Mouse (Mus musculus) adrenal gland, postnatal 25 days (tissue): ENCODE results near the gene Brd4. TPM values are rescaled to one million over a fixed set of nuclear protein-coding genes. Genes with fewer than 3 reads are reported as not detected.
"Not testable (repeated sequence)": the region's sequence is repeated elsewhere in the genome, so short reads cannot be mapped to it uniquely, and the experiment has no call there.

Experiments used
- DNase-seq: peaks from one replicate; pipeline ENCODE4 v3.0.0; 2021; ENCODE audit warnings: mixed read lengths
- total RNA-seq: library from RNA; stranded (reverse); gene quantifications from 2 replicates; pipeline ENCODE4 v1.2.3, GENCODE M21; 2021

Brd4 gene
- total RNA-seq, 1 experiment from 2014 or later = 122 TPM

DNA sequence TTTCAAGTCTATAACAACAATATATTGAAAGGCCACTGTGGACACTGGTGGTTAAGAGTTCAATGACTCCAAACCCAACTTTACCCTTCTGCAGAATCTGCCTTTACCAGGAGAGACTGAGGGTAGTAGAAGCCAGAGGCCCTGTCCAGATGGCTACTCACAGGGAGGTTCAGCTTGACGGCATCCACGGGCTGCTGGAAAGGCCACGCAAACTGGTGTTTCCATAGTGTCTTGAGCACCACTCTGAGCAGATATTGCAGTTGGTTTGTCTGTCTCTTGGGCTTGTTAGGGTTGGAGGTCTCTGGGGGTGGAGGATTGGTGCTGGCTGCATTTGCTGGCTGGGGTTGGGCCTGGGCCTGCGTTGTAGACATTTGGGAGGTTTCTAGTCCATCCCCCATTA lies 55.3 kb downstream of the Brd4 start:
- no peak for DNase-seq

DNA sequence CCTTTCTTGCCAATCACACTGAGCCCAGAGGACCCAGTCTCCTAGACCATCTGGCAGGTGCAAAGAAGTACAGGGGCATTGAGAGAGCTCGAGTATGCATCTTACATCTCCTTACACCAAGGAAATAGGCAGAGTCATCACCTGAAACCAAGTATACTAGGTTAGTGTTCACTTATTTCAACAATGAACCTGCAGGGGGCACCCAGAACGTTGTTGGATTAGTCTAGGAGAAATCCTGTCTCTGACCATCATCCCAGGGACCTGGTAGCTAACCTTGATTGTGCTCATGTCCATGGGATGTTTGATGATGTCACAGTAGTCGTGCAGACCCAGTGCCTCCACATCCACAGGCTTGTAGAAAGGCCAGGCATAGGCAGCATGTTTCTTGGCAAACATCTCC lies 63.6 kb downstream of the Brd4 start:
- no peak for DNase-seq

DNA sequence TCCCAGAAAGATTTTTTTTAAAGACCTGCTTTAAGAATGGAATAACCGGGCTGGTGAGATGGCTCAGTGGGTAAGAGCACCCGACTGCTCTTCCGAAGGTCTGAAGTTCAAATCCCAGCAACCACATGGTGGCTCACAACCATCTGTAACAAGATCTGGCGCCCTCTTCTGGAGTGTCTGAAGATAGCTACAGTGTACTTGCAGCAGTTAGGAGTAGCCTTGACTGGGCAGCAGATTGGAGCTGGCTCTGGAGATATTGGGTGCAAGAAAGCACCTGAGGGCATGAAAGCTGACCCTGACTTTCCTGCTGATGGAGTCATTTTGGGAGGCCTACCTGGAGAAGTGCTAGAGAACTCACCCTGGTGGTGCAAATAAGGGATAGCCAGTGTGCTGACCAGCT lies 68.9 kb downstream of the Brd4 start:
- DNase-seq = not testable (repeated sequence)

DNA sequence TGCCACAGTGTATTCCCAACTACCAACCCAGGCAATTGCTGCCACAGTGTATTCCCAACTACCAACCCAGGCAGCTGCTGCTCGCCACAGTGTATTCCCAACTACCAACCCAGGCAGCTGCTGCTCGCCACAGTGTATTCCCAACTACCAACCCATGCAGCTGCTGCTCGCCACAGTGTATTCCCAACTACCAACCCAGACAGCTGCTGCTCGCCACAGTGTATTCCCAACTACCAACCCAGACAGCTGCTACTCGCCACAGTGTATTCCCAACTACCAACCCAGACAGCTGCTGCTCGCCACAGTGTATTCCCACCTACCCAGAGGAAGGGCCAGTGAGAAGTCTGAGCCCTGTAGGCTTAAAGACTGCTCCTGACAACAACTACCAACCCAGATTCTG lies 73.0 kb downstream of the Brd4 start:
- not testable (repeated sequence) for DNase-seq

DNA sequence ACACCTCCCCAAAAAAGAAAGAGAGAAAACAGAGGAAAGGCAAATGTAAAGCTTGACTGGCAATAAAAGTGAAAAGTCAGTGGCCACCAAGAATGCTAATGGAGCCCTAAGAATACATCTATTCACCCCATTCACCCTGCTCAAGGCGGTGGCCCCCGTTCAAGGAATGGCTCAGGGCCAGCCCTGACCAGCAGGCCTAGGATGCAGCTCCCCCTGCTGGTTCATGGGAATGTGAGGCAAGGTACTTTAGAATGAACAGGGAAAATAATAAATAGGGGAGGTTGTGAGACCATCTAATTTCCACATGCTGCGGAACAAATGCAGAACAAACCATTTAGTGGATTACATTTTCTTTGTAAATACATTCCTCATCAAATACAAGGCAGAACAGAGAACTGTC lies 74.8 kb downstream of the Brd4 start:
- peak; percentile 71 for DNase-seq

DNA sequence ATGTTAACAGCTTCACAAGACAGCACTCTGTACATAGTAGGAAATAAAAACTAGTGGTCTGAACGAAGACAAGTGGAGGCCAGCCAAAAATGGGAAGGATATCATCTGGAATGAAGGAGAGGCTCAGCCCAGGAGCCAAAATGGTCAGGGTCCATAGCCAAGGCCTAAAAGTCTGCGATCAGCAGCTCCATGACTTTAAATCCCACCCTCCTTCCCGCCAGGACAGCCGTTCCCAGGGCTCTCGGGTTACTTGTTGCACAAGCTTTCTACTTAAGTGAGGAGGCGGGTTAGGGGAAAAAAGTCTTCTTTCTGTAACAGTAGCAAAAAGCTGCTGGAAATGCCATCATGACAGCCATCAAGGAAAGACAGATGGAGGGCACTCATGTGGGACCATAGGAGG lies 75.4 kb downstream of the Brd4 start:
- no peak for DNase-seq

DNA sequence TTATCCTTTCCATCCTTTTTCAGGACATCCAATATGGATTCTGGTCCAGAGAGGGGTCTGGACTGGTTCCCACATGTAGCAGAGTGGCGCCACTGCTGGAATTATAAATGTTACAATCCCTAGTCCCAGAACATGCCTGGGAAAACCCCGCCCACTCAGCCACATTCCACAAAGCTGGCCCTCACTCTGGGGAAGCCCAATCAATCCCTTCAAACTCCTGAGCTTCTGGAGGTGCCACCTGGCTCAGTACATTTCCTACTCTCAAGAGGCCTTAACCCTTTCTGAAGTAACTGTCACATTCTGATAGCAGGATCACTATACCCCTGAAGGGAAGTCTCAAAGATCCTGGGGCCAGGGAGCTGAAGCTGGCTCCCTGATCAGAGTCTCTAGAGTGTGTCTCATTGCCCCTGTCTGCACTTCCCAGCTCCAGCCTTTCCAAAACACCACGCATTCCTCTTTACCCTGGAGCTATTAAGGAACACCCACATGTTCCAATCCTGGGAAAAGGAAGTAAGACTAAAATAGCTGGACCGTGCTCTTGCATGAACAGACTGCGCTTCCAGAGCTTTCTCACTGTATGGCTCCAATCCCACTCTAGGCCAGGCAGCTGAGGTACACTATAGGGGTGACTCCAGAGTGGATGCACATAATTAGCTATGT lies 76.8 kb downstream of the Brd4 start:
- no peak for DNase-seq

DNA sequence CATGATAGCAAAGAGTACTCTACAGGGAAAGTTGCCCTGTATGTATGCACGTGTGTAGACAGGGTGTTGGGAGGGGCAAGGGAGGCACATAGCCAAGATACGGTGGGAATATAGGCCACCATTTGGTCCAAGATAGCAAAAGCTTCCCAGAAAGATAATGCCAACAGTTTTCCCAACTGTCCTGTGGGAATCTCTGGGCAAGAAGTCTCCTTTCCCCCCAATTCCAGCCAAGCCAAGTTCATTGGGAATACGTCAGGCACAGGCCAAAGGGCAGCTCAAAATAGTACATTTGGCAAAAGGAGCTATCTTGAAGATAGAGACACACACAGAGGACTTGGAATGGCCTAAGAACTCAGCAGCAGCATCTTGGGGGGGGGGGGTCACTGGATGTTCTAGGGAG lies 79.2 kb downstream of the Brd4 start:
- DNase-seq = no peak

DNA sequence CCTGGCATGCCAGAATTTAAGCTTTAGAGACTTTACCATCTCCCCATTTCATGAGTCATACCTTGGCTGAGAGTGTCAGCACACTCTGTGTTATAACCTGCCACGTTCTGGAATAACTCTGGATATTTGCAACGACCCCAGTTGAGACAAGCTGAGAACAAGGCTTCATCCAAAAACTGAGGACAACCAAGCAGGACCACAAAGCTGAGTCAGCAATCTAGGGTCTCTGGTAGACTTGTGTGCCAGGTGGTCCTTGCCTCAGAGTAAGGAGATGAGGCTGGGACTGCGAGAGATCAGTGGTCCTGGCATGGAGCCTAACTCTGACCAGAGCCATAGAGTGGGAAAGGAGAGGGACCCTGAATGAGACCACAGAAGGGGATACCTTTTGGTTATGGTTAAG lies 81.5 kb downstream of the Brd4 start:
- no peak for DNase-seq

DNA sequence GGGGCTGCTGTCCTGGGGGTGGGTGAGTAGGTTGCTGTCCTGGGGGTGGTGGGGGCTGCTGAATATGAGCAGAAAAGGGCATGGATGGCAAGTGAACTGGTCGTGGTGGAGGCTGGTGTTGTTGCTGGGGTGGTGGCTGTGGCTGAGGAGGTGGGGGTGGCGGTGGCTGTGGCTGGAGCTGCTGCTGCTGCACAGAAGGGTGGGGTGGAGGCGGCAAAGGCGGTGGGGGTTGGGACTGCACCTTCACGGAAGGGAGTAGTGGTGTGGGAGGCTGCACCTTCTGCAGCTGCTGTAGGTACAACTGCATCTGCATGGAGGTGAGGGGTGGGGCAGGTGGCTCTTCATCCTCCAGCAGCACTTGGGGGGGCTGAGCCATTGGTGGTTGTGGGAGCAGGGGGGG lies 83.4 kb downstream of the Brd4 start:
- no peak for DNase-seq

DNA sequence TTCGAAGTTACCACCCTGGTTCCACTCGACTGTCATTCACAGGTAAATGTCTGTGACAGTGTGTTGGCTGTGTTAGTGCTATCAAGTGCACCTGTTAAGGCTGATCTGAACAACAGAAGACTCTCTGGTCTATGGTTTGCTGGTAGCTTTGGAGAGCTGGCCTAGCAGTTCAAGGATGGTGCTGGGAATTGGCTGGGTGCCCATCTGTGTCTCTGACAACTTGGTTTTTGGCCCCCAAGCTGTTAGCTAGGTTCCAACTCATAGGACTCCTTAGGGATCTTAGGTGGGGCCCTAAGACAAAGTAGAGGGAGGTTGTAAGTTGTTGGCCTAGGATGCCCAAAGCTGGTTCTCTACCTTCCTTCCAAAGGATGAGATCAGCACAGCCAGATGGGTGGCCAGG lies 84.7 kb downstream of the Brd4 start:
- DNase-seq = peak; percentile 44

DNA sequence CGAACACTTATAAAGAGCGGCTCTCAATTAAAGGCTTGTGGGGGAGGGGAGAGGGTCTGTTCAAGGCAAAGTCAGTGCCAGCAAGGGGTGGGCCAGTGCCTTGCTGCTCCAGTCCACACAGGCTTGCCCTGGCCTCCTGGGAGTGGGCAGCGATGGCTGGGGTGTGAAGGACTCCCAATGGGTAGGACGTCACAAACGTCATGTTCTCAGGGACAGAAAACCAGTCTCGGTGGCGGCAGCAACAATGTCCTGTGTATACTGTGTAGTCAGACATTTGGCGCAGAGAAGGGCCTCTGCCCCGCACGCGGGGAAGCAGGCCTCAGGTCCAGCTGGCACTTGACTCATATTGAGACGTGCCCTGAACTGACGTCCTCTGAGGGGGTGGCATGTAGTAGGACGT lies 87.4 kb downstream of the Brd4 start:
- no peak for DNase-seq

DNA sequence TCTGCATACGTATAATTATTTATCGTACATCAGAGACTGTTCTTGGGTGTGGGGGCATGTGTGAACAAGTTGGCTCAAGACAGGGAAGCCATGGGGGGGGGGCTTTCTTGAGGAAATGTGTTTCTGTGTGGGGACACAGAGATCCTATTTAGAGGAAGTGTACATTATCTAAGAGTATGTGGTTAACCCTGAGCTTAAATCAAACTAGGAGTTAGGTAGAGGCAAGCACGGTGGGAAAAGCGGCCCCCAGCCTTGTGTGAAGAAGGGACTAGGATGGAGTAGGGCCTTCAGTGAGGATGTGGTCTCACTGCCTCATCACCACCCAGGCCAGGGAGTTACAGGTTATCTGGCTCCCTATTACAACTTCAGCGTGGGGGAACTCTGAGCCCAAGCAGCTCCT lies 88.8 kb downstream of the Brd4 start:
- no peak for DNase-seq

DNA sequence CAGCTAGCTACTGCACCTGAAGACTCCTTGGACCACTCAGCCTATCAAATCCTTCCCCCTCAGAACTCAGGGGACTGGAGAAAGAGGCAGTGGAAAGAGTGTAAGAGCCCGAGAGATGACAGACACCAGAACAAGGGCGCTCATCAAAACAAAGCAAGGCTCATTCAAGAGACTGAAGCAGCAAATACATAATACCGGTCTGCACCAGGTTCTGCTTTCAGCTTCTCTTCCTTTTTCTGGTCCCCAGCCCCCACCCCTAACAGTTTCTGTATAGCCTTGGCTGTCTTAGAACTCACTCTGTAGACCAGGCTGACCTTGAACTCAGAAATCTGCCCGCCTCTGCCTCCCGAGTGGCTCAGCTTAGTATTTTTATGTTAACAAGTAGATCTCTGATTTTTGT lies 91.5 kb downstream of the Brd4 start:
- no peak for DNase-seq

DNA sequence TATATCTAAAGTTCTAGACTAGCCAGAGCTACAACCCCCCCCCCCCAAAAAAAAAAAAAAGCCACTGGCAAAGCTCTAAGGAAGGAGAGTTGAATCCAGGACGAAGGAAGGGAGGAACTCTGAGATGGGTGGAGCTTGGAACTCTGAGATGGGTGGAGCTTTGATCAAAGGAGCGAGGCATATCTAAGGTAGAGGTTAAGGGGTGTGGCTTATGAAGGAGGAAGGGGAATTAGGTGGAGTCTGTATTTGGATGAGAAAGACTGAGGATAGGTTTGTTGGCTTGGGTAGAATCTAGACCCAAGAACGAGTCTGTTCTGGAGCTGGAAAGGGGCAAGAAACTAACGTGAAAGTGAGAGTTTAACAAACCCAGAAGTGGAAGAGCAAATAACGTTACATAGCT lies 94.7 kb downstream of the Brd4 start:
- DNase-seq = no peak

DNA sequence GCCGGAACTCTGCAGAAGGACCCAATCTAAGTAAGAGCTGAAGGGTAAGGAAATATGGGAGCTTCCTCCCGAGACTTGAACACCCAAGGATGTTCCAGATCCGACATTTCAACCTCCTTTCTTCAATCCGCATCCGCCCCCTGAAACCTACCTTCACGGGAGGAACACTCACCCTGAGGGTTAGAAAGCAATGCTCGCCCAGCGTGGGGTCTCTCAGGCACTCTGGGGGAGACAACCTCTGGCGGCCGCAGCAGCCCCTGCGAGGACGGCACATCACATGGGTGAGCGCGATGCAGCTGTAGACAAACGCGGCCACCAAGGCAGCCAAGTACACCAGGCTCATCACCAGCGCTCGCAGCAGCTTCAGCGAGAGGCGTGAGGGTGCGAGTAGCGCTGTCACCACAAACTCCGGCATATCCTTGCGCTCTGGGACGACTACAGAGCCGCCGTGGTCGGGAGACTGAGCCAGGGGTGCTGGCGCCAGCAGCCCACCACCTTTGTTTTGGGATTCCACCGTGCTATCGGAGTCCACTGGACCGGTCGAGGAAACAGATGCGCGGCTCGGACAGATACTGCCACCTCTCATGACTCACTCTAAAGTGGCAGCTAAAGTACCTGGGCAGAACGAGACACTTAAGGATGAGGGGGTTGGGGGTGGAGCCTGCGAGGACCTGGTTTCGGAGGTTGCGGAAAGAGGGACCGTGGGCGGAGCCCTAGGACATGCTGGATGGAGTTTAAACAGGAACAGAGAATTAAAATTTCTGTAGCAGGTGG lies 95.5 kb downstream of the Brd4 start, which contains the start of gene Ephx3:
TSS of gene Ephx3 (minus strand) at position 687 of the 774 bp plus-strand sequence.
- no peak for DNase-seq

DNA sequence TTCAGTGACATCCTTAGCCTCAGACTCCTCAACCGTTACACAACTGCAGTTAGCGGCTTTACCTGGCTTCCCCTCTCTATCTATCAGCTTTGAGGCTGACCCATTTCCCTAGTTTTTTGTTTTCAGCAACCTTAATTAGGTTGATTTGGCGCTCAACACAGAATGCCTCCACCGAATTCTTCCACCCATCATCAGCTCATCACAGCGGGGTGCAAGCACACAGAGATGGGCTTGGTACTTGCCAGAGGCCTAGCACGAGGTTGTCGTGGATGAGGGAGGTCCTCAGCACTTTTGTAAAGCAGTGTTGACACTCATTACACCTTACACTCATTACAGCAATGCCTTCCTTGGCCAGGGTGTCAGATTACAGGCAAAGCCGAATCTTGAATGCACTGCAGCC lies 101.5 kb downstream of the Brd4 start:
- no peak for DNase-seq

DNA sequence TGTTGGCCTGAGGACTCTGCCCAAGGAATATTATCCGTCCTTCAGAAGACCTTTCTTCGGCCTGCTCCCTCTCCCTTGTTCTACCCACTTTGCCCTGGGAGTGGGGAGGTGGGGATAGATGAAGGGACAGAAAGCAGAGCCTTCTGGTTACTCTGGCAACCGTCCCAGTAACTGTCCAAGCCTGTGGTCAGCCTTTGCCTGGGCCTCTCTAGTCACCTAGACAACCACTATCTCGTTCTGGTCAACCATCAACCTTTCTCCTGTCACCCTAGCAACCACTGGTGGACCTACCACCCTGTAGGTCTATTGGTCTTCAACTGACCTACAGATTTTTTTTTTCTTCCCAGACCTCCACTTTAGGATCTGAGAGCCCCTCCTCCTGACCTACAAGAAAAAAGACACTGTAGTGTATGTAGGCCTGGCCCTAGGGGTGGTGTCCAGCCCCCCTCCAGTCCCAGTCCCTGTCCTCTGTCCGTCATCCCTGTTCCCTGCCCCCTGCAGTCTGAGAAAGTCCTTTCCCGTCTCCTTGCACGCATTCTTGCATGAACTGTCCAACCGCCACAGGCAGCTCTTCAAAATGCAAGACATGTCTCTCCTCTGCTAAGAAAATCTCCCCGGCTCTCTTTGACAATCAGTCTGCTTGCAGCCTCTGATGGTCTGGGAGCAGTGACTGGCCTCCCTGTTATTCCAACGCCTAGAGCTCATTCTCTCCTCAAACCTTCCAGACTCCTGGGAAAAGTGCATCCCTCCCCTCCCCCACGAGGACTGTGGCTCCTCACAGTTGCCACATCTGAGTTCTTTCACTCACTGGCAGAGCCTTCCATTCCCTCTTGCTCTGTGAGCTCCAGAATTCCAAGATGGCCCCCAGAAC lies 104.7 kb downstream of the Brd4 start:
- no peak for DNase-seq

DNA sequence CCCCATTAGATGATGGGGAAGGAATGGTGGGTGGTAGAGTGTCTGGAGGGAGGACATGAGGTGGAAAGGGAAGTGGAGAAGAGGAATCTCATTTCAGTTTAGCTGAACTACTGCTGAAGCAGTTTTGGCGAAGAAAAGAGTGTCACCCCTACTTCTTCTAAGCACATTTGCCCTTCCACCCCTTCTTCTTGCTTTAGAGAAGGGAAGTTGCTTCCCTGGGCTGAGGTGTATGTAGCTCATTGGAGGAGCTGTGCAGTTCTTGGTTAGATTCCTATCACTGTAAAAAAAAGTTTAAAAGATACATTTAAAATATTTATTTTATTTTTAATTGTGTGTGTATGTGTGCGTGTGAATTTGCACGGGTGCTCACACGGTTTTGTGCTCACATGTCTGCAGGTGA lies 107.6 kb downstream of the Brd4 start:
- no peak for DNase-seq

DNA sequence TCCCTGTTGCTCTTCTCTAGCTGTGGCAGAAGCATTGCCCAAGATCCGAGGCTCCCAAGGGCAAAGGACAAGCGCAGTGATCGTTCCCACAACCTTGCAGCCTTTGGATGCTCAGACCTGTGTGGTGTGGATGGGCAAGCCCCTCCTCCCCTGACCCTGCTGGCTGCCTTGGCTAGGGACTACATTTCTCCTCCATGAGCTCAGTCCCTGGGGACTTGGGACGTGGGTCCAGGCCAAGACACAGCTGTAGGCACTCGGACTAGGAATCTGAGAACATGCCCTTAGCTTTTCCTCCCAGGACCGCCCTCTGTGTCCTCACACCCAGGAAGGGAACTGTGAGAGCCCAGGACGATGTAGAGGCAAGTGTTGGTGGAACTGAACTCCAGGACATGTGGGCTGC lies 111.4 kb downstream of the Brd4 start:
- DNase-seq = peak; percentile 37

DNA sequence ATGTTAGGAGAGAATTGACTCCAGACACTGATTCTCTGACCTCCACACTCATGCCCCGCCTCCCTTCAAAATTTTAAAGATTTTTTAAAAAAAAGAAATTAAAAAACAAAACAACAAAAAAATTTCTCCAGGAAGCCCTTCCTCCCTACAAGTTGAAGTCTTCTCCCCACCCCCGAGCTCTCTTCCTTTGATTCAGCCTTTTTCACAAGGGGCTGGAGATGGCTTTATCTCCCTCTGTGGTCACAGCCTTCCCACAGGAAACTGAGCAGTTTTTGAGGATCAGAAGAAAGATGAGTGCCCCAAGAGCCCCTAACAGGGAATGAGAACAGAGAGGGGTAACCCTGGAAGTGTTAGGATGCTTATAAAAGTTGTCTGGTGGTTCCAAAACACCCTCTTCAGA lies 112.0 kb downstream of the Brd4 start:
- DNase-seq = no peak

DNA sequence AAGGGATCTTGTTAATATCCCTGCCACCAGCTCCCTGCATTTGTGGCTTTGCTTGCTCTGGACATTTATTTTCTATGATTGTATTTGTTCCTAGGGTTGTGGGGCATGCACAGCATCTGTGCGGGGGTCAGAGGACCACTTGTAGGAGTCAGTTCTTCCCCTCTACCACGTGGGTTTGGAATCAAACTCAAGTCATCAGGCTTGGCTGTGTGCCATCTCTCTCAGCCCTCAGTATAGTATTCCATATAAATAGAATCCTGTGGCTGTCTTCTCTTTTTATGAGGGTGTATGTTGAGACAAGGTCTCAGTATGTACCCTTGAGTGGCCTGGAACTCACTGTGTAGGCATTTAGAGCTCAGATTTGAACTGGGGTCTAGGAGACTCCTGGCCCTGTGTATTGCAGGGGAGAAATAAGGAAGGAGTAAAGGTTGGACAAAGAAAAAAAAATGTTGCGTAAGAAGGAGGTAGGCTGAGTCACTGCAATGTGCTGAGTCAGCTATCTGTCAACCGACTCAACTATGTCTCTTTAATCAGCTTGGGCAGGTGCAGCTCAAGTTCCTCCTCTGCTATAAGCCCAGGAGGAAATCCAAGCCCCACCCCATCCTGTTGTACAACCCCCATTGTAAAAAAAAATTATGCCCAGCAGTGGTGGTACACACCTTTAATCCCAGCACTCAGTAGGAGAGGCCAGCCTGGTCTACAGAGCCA lies 114.8 kb downstream of the Brd4 start:
- DNase-seq = no peak

DNA sequence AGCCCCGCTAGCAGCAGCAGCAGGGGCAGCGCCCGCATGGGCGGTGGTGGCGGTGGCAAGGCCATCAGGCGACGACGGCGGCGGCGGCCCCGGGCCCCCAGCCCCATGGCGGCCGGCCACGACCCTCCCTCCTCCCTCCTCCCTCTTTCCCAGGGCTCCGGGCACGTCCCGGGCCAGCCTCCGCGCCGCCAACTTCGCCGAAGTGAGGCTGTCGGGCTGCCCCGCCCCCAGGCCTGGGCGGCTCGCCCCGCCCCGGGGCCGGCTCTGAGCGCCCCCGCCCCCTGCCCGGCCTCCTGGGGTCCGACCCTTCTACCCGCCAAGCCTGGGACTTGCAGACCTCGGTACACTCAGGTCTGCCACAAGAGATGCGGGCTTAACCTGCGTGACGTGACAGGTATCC lies 117.8 kb downstream of the Brd4 start, which contains the start of gene Notch3:
TSS of gene Notch3 (minus strand) at position 166 of the 400 bp plus-strand sequence.
- peak; percentile 58 for DNase-seq
